Mouse (Mus musculus): ENCODE results near the gene Gcnt1.

The Gcnt1 gene

DNA sequence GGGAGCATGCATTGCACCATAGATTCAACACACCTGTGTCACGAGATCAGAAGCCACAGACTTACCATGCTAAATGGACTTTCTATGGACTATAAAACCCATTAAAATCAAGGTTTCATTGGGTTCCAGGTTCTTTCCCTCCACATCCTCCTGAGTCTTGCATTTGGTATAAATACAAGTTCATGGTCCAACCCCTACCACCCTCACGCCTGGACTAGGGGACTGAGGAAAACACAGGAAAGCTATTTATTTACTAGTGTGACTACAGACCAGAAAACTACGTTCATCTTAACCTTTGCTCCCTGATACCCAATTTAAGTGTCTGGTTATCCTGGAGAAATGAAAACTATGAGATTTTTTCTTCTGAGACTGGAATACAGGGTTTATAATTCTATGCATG lies at the start of gene Gcnt1:
Gene Gcnt1 (minus strand): TSS at position 144 of the 400 bp plus-strand sequence.
- DNase-seq = no peak

DNA sequence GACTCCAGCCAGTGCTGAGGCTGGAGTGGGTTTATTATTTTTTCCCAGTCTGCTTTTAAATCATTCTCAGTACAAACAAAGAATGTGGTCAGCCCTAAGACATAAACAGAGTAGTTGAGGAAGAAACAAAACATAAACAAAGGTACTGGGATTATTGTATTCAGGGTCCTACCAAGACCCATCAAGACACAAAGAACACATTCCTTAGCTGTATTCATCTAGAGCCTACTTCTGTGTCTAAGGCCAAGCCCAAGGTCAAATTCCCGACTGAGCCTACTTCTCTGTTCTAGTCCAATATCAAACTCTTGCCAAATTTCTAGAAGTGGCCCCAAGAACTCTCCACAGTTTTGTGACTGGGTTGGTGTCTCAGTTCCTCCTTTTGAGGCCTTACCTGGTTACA lies 45.2 kb upstream of the Gcnt1 start:
- DNase-seq = no peak

DNA sequence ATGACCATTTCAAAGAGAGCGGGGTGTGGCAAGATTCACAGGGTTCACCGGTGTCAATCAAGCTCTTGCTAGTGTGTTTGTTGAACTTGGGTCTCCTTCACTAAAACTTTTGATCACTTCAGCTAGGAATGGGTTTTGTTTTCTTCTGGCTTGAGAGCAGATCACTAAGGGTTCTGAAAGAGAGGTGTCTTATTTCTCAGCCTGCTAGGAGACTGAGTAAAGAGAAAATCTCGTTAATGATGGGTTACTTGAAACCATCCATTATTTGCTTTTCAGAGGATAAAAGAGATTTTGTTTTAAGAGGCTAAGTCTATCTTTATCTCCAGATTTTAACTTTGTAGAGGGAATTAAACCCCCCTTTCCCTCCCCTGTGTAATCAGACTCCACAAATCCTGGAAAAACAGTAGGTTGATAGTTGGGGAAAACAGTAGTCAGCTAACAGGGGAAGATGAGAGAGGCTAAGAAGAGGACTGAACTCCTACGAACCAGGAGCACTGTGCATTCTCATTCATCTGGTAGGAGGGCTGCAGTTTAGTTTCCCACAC lies 40.3 kb upstream of the Gcnt1 start:
- no peak for DNase-seq

DNA sequence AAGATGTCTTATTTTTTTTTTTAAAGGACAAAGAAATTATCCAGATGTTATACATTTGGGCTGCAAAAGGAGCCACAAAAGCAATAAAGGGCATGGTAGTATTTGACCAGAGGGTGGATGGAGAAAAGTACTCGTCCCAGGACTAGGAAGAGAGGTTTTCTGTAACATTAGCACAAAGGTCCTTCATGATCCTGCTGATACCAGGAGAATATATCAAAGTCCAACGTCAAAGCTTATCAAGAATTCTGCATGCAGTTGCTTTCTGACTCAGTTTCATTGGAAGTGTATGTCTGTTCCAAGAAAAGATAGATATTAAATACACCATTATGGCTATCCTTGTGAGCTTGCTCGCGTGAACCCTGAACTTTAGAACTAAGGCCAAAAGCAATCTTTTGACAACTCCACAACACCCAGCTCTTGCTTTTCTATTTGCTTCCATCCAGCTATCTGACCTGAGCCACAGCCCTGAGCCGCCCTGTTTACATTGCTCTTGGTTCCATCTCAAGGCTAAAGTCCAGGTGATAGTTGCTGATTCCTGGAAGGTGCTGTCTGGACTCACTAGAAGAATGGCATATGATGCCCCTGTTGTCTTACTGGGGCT lies 37.9 kb upstream of the Gcnt1 start:
- no peak for DNase-seq

DNA sequence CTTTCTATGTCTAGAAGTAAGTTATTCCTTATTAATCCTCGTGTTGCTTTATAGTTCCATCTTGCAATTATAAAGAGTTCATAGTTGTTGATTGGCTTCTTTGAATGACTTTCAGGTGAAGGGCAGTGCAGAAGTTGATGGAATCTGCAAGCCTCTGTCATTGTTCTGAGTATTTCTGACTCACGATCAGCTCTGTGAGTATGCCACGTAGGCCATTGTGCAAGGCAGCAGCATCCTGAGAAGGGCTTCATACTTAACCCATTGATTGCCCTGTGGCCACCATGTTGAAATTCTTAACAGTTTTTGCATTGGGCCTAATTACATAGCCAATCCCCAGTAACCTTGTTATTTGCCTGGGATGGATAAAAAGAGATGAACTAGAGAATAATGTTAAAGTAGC lies 36.7 kb upstream of the Gcnt1 start:
- DNase-seq = no peak

DNA sequence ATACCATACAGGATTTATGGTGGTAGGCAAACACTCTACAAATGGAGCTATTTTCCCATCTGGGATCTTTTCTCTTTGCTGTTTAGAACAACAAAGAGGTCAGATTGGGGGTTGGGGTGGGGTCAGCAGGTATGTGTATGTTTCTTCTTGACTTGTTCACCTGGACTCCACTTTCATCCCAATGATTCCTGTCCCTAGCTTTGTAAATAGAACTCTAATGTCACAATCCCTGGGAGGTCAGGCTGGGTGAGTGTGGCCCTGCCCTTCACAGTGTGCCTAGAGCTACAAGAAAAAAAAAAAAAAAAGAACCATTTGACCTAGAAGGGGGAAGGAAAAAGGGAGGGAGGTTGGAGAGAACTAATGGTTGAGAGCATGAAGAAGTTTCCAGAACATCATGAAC lies 35.9 kb upstream of the Gcnt1 start:
- DNase-seq = no peak

DNA sequence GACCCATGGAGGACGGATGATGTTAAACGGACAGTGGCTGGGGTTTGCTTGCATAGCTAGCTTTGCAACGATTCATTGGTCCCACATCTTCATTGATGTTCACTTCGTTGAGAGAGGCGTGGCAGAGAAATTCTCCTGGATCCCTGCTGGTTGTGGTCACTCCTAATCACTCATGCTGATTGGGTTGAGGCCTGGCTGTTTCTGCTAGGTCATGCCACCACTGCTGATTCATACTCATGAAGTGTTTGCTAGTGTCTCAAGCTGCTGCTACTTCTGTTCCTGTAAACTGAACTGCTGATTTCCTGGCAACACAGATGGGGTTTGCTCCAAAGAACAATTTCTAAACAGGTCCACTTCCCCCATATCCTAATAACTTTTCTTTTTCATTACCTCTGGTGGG lies 34.2 kb upstream of the Gcnt1 start:
- no peak for DNase-seq

DNA sequence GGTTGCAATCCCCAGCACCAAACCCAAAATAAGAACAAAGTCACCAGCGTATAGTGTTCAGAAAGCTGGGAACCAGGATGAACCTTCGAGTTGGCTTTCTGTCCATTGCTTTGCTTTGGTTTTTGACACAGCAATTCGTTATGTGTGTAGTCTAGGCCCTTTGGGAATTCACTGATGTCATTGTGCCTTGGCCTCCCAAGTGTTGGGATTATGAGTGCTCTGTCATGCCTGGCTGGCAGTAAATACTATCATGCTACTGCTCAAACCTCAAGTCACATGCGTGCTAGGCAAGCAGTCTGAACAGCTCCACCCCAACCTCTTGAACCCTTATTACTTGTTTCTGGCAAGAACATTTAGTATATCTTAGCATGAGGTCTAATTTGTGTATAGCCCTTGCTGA lies 30.5 kb upstream of the Gcnt1 start:
- DNase-seq = no peak

DNA sequence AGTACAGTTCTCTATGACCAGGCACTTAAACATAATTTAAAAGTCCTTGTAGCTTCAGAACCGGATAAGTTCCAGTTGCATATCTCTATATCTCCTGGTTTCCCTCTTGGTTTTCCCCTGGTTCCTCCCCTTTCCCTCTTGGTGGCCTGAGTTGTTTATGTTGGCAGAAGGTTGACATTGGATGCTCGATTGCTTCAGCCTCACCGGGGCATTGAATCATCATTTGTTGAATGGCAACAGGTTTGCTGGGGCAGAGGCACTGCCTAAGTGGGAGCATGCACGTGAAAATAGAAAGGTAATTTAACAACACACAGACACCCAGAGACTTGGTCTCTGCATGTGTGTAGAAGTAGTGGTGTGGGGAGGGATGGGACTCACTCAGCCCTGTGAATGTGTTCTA lies 27.9 kb upstream of the Gcnt1 start:
- no peak for DNase-seq

DNA sequence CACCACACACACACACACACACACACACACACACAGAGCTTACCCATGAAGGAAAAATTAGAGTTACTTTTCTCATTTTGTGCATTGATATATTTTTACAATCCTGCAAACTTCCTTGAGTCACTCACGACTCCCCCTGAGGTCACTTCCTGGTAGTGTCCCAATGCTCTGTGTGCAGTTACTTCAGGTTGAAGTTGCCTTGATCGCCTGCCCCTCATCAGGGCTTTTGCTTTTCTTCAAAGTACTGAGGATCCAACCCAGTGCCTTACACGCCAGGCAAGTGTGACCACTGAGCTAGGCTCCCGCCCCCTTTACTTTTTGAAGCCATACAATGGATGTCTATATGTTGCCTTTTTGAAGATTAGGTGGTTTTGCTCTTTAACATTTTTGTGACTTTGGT lies 27.3 kb upstream of the Gcnt1 start:
- DNase-seq = no peak

DNA sequence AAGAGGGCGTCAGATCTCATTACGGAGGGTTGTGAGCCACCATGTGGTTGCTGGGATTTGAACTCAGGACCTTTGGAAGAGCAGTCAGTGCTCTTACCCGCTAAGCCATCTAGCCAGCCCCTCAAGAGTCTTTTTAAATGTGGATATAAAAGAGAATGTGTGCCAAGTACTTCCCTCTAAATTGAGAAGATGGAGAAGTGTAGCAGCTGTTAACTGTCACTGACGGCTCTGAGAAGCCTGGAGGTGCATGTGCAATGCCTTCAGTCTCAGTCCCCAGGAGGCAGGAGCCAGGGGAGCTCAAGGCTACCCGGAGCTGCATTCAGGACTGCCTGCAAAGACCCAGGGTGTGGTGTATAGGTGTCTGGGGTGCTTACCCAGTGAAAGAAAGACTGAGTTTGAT lies 25.3 kb upstream of the Gcnt1 start:
- no peak for DNase-seq

DNA sequence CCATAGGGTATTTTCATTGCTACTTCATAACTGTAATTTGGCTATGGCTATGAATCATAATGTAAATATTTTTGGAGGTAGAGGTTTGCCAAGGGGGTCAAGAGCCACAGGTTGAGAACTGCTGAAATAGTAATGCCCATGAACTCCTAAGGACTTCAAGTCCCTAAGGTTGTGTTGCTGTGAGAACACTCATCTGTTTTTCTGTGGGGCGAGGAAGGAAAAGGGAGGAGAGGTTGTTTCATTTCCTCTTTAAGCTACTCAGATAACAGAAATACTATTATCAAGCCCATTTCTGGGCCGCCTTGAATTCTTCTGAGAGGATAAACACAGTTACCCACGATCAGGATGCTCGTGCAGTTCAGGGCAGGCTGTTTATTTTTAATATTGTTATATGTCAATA lies 24.2 kb upstream of the Gcnt1 start:
- no peak for DNase-seq

DNA sequence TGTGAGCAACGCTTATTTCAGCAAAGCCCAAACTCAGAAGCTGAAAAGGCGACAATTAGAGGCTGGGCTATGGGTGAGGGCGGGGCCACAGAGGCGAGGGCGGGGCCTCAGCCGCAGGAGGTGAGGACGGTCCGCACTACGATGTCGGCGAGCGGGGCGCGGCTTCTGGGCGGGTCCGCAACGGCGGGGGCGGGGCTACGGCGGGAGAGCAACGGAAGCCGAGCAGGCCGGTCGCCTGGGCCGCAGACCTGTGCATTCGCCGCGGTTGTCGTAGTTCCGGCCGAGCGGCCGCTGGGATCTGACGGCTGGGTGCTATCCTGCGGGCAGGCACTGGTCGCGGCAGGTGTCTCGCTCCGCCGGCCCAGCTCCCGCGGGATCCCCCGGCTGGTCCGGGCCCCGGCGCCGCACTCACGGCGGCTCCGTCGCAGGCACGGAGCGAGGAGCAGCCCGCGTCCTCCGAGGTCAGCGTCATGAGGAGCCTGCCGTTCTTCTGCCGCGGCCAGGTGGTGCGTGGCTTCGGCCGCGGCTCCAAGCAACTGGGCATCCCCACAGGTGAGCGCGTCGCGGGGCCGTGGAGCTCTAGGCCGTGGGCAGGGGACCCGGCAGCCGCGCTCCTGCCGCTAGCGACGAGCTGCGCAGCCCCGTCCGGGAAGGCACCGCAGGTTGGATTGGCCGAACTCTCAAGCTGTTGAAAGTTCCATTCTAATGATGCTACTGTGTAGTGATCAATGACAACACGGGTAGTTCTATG lies 21.4 kb upstream of the Gcnt1 start, which contains the start of gene Rfk:
Gene Rfk (plus strand): TSS at position 203 of the 751 bp plus-strand sequence.
- DNase-seq = peak; percentile 91 to 95

DNA sequence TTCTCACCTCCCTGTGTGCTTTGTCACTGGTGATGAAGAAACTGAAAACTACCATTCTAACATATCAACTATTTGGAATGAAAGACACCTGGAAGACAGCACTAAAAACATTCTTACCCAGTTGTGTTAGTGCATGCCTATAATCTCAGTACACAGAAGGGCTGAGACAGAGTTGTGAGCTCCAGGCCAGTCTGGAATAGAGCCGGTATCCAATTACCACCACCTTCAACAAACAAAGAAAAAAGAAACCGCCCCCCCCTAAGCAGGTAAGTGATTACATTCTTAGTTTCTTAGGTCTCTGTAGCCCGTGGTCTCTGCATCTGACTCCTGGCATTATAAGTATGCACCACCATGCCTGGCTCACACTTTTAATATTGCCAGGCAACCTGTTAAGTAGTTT lies 20.2 kb upstream of the Gcnt1 start:
- no peak for DNase-seq

DNA sequence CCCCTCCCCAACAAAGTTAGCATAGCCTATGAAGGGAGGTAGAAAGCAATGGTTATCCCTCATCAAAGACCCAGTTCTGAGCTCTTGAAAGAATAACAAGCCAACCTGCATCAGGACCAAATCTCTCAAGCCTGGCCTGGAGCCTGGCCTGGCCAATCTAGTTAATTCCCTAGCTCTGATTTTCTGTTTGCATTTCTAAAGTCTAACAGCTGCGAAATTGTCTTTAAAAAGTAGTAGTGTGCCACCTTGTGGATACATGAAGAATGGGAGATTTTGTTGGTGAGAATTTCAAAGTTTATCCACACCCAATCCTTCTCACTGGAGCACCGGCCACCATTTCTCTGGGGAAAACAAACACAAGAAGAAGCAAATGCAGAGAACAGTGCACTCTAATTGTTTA lies 15.8 kb upstream of the Gcnt1 start:
- DNase-seq = peak; percentile 20 to 44

DNA sequence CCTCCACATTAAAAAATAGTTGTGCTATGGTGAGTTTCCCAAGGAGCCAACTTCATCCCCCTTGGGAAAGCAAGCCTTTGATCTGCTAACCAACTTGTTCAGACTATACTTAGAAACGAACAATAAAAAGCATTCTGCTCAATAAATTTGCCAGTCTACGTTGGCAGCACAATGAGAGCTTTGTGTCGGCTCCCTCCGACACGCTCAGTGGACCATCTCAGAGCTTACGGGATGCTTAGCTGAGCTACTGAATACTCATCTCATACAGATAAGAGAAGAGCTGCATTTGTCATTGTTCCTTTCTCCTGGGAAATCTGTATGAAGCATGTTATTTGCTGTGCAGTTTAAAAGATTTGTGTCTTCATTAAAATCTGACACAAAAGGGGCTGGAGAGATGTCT lies 13.8 kb upstream of the Gcnt1 start:
- no peak for DNase-seq

DNA sequence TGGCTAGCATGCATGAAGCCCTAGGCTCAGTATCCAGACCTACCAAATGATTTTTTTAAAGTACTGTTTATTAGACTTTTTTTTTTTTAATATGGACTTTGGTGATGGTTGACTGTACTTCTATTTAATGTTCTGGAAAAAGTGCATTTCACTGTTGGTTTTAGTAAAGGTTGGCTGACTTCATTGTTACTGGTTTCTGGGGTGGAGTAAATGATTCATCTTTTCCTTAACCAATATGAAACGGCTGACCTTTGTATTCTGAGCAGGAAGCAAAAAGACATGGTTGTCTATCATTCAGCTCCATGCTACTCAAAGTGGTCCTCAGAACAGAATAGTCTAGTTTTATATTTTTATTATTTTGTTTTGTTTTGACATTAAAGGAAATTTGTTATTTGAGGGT lies 12.8 kb upstream of the Gcnt1 start:
- DNase-seq = no peak

DNA sequence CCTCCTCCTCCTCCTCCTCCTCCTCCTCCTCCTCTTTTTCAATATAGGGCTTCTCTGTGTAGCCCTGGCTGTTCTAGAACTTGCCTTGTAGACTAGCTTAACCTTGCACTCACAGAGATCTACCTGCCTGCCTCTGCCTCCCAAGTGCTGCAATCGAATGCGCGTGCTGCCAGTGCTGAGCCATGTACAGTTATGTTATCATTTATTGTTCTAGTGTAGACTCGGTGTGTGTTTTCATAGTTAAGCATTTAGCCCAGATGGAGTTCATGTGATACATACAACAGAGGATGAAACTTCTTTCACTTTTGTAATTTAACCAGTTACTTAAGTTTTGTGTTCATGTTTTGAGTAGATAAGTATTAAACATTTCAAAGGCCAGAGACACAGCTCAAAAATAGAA lies 12.4 kb upstream of the Gcnt1 start:
- no peak for DNase-seq

DNA sequence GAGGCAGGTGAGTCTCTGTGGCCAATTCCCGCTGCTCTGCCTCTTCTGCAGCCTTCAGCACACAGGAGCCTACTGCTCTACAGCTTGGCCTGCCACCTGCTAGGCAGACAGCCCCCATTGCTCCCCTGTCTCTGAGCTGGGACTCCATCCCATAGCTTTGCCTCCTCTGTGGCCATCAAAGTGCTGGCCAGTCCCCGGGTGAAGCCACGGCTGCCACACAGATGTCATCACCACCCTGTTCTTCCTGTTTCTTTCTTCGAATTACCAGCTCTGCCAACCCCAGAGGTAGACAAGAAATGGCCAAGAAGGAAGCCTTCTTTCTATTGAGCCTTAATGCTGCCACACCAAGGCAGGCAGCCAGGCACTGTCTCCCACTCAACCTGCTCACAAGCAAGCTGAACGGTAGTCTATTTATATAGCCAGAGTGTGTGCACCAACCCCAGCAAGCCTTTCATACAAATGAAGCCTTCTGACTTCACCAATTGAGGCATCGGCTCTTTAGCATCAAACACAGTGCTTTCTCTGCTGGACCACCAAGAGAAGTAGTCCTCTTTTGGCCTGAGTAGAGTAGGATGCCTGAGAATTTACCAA lies 10.3 kb upstream of the Gcnt1 start:
- no peak for DNase-seq

DNA sequence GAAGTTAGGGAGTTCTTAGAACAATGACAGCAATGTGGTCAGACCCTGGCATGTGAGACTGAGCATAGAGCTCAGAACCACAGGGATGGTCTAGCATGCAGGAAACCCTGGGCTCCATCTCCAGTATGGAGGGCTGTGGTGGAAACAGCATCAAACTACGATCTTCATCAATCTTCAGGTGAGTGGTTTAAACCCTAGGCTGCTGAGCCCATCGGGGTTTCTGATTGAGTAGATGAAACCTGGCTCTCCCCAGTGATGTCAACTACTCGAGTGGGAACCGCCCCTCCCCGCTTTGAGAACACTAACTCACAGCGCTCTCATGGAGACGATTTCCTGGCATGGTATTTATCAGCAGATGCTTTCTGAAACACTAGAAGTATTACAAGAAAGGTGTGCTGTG lies 7.9 kb upstream of the Gcnt1 start:
- DNase-seq = no peak

DNA sequence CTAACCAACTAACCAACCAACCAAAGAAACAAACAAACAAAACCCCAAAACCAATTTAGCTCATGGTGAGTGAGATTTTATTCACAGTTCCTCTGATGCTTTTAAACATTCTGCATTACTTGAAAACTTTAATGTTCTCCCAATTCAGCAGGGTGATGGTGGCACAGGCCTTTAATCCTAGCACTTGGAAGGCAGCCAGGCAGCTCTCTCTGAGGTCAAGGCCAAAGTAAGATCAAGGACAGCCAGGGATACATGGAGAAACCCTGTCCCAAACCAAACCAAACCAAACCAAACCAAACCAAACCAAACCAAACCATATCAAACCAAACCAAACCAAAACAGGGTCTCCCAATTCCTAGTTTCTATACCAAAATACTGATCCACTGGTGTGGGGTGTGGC lies 6.2 kb upstream of the Gcnt1 start:
- no peak for DNase-seq

DNA sequence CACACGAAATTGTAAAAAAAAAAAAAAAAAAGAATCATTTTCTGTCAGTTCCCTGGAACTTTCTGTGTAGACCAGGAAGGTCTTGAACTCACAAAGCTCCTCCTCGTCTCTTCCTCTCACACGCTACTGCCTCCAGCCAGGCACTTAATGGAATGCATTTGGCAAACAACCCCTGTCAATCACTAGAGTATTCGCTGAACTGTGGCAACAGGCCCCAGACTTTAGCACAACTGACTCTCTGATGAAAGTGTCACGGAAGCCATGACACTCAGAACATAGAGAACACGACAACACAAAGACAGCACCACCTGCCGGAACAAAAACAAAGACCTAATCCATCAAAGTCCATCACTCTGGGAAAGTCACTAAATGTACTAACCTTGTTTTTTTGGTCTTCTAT lies 3.1 kb downstream of the Gcnt1 start:
- no peak for DNase-seq

DNA sequence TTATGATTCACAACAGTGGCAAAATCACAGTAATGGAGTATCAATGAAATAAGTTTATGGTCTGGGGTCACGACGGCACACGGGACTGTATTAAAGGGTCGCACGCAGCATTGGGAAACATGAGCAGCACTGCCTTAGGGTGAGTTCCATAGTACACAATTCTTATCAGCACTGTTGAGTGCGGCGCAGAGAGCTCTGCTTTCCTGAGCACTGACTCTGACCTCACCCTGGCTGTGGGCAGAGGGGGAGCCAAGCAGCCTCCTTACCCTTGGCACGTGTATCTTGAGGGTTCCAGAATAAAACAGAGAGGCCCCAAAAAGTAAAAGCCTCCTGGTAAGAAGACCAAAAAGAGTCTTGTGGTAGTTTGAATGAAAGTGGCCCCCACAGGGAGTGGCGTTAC lies 4.1 kb downstream of the Gcnt1 start:
- no peak for DNase-seq

DNA sequence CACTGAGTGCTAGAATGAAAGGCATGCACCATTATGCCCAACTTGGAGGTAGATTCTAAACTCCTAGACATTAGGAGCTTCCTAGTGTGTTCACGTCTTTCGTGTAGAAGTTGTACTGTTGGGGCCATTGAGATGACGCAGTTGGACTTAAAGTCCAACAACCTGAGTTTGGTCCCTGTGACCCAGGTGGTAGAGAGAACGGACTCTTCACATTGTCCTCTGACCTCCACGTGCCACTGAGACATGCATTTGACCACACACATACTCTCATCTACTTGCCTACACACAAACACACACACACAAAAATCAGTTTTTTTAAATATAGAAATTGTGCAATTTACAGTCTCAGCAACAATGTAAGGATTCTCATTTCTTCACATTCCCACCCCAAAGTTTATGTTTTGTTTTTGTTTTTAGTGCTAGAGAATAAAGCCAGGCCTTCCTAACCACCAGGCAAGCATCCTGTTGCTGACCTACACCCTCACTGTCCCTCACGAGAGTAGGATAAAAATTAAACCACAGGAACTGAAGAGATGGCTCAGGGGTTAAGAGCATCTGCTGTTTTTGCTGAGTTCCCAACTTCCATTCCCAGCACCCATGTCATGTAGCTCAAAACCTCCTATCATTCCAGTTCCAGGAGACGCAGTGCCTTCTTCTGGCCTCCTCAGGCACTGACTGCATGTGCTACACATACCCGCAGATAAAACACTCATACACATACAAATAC lies 6.1 kb downstream of the Gcnt1 start:
- no peak for DNase-seq

Data from cerebellum, postnatal 36 days (tissue).